Mouse (Mus musculus): ENCODE data around the gene Gm10320. TPM values are rescaled to one million over a fixed set of nuclear protein-coding genes. Genes with fewer than 3 reads are reported as not detected.

Gm10320 gene
- total RNA-seq, 4 experiments from 2014 or later: not detected

DNA sequence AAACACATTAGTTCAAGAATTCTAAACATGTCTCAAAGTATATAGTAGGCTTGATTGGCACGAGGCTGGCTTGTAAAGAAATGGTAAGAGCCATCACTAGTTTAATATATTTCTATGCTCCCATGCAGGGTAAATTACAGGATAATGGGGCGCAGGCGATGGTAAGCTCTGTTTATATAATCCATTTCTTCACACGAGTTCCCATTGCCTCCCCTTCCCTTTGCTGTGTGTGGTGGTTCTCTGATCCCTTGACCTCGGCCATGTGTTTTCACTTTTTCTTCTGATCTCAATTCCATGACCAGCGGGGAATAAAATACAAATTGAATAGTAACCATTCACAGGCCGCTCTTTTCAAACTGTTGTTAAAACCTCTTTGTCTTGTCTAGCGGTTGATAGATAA is 11.8 kb upstream of the Gm10320 start:
- DNase-seq (ENCODE audit: low spot score in 2 of 2): no peak

DNA sequence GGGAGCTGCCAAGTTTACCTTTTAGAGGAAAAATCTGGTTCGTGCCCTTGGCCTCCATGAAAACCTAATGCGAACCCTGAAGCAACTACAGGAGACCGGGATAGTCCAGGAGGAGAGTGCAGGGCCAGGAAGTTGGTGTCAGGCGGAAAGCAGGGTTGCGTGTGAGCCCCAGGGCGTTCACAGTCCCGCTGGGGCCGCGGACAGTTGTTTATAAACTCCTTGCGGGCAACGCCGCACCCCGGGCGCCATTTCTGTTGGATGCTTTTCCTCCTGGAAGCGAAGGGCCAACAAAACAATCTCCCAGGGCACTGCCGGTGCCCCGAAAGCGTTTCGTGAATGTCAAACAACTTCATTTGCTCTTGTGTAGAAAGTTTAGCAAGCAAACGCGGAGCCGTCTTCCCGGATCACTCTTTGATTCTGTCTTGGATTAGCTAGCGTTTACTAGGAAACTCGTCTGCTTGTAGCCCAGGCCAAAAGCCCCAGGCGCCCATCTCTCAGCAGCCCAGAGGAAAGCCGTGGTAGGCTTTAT is 11.1 kb upstream of the Gm10320 start:
- DNase-seq (ENCODE audit: low spot score in 2 of 2): no peak

DNA sequence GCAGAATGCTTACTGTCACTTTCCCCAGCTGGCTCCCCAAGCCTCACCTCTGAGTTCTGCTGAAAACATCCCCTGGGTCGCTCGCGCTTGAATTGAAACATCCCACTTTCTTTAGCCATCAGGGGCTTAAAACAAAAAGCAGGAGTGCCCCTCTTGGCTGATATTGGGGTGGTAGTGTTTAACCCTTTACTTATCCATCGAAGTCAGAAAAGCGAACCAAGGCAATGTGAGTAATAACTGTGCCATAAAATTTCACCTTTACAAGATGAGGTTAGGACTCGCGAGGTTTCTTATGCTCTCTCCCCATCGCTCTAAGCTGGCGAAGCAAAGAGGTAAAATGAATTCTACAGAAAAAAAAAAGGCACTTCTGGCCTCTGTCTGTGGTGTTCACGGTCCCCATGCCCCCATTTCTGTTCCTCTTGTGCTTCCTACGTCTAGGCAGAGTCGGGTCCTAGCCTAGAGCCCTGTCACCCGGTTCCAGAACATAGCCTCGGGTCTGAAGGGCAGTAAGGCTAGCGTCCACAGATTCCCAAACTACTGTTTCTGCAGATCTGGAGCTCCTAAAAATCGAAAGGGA is 10.5 kb upstream of the Gm10320 start:
- DNase-seq (ENCODE audit: low spot score in 2 of 2): no peak

DNA sequence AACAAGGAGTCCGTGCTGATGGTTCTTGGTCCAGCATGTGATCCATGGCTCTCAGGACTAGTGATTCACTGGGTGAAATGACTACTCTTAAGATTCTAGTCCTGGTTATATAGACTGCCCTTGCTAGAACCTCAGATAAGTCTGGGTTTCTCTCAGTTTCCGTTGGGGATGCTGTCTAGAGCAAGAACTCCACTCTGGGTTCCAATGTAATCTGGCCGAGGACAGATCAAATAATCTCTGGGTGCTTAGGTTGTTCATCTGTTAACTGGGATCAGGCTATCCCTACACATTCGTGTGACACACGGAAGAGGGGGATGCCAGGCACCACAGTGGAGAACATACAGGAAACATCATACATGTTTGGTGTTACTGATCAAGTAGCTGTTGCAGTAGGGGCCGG is 9.5 kb upstream of the Gm10320 start:
- no peak for DNase-seq (ENCODE audit: low spot score in 2 of 2)

DNA sequence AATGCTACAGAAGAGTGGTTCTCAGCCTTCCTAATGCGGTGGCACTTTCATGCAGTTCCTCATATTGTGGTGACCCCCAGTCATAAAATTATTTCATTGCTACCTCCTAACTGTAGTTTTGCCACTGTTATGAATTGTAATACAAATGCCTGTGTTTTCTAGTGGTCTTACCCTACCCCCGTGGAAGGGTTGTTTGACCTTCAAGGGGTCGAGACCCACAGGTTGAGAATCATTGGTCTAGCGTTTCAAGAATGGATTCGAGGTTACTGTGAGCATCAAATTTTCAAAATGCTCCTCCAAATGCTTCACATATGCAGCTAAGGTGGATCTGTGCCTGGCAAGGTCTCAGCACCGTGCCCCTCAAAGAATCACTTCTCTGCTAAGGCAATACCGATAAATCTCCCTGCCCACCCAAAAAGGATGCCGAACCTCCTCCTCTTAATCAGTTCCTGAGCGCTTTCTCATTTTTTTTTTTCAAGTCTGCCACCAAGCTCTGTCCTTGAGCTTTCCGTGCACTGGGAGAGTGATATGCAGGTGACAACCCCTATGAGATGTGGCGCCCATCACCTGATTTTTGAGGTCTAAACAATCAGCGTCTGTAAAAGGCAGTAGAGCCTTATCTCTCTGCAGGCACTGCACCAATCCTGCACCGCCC is 8.8 kb upstream of the Gm10320 start:
- DNase-seq (ENCODE audit: low spot score in 2 of 2): no peak

DNA sequence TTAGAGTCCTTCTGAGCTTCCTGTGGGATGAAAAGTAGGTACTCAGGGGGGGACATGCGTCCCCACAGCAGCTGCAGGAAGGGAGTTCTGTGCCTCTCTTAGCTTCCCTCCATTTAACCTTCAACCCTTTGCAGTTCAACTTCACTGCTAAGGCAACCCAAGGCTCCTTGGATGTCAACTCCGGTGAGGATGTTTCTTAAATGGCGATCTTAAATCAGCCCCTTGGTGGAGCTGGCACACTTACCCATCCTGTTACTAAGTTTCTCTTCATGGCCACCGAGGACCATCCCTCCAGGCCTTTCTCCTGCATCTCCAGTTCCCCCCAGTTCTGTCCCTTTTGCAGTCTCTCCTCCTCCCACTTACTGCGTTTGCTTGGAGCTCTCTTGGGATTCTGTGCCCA is 6.8 kb upstream of the Gm10320 start:
- no peak for DNase-seq (ENCODE audit: low spot score in 2 of 2)

DNA sequence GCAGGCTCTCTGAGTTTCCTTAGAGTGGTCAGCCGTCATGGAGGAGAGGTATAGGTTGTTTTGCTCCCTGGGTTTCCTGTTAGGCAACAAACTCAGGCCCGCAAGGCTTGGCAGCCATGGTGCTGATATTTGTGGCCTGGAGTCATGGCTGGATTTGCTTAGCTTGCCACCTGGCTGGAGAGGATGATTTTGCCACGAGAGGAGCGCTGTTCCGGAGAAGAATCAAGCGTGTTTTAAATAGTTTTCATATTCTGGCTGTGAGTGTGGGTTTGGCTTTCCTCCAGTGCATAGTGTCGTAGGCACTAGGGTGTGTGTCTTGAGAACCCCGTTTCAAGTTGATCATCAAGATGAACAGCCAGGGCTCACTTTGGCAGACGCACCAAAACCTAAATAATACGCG is 6.3 kb upstream of the Gm10320 start:
- no peak for DNase-seq (ENCODE audit: low spot score in 2 of 2)

DNA sequence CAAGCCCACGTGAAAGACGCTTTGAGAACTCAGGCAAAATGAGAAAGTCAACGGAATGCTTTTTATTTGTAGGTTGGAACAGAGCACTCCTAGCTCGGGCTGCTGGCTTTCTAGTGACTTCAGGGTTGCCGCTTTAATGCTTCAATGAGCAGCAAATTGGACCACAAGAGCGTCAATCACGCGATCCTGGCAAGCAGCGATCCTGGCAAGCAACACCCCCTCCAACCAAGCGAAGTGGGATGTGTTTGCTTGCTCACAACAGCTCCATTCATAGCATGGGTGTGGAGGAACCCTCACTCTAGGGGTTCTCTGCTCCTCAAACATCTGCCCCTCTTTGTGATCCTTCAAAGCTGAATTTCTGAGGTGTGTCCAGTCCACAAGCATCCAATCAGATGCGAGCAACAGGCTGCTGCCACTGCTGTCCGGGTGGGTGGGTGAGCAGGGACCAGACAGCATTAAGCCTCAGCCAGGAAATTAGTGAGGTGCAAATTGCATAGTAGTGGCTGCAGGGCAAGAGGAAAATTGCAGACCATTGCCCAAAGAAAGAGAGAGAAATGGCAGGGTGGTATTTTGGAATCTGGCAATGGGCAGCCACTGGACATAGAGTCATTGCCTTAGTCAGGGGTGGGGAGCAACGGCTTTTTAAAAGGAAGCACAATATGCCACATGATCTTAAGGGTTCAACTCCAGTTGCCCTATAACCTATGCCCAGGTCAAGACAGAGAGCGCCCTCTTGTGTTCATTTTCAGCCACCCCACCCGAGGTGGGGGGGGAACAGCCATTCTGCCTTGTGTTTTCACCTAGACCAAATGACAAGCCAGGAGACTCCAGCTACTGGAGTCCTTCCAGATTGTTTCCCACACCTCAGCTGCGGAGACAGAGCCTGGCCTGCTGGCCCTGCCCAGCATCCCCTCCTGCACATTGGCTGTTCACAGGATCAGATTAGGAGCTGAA is 5.4 kb upstream of the Gm10320 start:
- DNase-seq (ENCODE audit: low spot score in 2 of 2): no peak

DNA sequence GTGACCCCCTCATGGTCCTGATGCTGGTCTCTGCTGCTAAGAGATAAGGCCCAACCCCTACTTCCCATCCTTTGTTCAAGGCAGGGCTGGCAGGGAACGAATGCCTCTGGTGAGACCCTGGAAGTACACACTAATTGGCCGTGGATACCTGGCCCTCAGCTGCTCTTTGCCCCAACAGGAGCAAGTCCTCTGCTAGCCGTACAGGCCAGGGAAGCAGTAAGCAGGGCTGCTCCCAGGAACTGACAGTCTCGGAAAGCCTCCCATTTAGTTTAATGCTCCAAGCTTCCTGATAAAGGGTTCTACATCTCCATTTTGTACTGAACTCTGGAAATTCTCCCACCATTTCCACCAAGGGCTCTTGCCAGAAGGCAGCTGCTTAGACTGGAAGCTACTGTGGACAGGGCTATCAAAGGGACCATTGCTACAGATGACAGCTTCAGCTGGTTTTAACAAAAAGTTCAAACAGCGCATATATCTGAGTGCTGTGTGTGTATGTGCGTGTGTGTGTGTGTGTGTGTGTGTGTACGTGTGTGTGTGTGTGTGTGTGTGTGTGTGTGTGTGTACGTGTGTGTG is 2.8 kb upstream of the Gm10320 start:
- no peak for DNase-seq (ENCODE audit: low spot score in 2 of 2)

DNA sequence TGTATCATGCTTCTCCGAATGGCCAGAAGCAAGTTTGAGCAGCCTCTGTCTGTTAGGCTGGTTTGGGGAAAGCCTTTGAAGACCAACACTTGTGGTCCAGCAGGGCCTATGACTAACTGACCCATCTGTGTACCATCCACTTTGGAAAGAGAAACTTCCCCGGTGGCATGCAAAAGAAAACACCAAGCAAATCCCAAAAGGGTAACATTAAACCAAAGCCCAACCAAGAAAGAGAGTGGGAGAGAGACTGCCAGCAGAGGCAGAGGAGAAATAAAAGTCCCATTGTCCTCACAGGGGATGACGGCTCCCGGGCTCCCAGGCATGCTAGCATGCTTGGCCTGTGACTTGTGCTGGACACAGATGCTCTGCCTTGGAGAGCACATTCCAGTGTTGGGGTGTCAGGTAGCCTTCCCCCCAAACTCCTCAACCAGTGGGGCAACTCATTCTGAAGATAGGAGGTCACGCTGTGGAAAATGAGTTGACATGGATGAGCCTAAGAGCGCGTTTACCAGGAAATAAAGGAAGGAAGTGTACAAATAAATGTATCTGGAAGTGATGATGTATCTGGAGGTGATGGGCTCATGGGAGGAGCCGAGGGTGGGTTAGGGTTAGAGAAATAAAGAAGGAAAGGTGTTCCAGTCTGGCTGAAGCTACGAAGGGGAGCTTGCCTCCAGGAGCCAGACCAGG is 911 bp upstream of the Gm10320 start:
- DNase-seq (ENCODE audit: low spot score in 2 of 2): no peak

DNA sequence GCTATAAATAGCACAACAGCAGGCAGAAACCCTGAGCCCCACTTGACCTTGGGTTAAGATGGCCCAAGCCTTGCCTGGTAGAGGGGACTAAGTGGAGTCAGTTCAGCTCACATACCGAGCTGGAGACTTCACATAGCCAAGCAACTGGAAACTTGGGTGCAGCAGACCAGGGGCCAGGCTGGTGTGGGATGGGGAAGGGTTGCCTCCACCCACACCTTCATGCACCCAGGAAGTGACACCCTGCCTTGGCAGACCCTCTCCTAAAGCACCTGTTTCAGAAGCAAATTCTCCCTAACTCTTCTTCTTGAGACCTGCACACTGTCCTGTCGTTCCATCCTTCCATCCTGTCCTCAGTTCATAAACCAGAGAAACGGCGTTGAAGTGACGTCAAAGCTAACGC is 5.1 kb downstream of the Gm10320 start:
- DNase-seq (ENCODE audit: low spot score in 2 of 2): no peak

DNA sequence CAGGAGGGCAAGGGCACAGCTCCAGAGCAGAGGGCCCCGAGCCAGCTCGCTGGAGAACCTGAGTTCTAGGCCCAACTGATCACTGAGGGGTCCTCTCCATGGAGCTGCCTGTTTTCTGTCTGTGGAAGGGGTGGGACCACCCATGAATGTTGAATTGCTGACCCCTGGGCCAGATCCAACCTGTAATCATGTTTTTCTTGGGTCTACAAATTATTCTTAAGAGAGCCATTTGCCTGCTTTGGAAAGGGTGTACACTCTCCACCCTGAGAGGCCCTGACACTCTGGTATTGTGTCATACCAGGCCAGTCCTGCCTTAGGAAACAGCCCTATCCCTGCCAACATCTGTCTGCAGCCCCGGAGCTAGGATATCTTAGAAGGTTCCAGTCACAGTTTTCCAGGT is 5.6 kb downstream of the Gm10320 start:
- no peak for DNase-seq (ENCODE audit: low spot score in 2 of 2)

DNA sequence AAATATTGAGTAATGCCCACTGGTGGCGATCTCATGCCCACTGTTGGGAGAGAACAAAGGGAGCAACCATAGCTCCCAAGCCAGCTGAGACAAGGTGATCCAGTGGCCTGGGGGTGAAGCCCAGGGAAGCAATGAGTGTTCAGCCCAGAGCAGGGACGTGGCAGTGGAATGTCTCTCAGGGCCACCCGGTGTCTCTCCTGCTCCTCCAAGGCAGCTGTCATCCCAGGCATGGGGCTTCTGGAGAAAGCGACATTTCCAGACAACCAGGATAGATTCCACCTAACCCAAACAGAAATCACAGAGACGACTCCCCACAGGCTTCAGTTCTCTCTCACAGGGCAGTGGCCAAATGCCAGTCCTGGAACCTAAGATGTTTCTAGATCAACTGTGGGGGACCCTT is 6.4 kb downstream of the Gm10320 start:
- DNase-seq (ENCODE audit: low spot score in 2 of 2): no peak

DNA sequence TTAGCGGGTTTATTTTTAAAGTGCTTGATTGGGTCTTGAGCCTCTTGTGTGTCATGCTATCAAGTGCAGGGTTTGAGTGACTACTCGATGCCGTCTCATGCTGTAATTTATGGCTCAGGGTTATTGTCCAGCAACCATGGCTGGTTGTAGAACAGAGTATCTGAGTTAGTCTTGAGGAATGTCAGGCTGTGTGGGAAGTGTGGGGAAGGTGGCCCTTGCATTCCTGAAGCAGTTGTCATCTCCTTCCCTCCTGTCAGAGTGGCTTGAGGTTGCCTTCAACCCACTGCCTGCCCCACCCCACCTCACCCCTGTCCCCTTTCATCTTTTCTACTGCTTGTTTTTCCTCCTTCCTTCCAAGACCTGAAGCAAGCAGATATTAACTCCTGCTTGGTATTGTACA is 13.8 kb downstream of the Gm10320 start:
- no peak for DNase-seq (ENCODE audit: low spot score in 2 of 2)

DNA sequence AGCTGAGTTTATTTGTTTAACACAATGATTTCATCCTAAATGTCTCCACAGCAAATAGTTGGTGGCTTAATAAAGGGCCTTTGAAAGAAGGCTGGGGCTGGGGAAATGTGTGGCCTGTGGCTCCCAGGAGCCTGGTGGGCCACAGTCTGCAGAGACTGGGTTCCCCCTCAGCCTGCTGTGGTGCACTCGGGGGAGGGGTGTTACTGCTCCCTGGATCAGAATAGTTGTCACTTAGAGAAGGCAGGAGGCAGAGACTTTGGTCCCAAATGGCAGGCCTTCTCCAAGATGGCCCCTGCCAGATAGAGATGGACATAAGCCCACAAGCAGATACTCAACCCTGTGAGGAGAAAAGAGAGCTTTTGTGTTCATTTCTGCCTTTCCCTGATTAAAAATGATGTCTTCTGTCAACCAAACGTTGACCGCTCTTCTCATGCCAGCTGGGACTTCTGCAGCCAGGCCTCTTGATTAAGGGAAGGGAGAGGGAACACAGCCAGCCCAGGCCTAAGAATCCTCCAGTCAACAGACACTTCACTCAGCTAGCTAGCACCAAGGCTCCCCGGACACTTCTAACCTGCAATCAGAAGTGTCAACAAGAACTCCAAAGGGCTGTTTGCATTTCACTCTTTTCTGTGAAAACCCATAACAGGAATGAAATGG is 14.8 kb downstream of the Gm10320 start:
- DNase-seq (ENCODE audit: low spot score in 2 of 2): no peak

DNA sequence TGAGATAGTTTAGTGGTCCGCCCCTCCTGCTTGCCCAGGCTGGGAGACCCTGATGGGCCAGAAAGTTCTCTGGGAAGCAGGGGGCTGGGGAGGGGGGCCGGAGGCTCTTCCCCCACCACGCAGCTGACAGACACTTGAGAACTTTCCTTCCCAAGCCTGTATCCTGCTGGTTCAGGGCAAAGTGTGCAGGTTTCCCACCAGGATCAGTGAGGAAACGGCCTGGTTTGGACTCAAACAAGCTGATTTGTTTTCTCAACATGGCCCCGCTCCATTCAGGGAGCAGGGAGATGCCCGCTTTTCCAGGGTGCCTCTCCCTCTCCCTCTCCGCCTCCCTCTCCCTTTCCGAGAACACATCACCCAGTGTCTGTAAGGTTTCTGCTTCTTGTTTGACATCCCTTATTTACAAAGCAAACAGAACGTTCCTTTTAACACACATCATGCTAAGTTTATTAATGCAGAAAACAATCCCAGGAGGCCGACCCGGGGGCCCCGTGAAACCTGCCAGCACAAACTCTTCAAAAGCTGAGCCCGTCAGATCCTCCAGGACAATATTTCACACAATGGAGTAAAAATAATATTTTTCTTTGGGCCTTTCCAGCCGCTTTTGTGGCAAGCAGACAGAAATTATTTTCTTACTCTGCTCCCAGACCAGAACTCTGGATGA is 15.5 kb downstream of the Gm10320 start:
- no peak for DNase-seq (ENCODE audit: low spot score in 2 of 2)

DNA sequence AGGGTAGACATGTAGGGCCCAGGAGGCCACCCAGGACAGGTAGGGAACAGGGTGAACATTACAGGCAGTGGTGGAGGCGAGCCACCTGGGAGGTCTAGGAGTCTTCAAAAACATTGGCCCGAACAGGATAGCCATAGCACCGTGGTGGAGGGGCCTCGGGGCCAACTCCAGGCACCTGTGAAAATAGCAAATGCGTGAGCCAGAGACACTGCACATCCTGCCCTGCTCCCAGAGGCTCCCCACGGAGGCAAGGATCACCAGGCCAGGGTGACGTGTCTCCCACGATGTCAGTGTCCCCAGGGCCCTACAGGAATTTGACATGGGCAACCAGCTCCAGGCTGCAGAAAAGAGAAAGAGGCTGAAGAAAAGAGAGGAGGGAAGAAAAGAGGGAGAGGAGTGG is 16.1 kb downstream of the Gm10320 start:
- DNase-seq (ENCODE audit: low spot score in 2 of 2): no peak

DNA sequence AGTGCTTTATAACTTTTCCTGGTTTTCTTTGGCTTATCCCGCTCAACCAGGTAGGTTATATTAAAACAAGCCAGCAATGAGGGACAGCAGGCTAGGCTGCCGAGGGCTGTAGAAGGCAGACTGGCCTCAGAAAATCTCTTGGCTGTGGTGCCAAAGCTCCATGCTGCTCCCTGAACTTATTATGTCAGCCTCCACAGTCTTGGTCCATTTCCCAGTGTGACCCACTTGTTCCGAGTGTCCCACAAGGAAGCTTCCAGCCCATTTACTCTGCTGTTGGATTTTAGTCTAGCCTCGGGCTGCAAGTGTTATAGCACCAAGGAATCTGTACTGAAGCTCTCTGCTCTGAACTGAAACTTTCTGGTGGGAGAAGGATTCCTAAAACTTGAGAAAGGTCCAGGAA is 18.8 kb downstream of the Gm10320 start:
- no peak for DNase-seq (ENCODE audit: low spot score in 2 of 2)

DNA sequence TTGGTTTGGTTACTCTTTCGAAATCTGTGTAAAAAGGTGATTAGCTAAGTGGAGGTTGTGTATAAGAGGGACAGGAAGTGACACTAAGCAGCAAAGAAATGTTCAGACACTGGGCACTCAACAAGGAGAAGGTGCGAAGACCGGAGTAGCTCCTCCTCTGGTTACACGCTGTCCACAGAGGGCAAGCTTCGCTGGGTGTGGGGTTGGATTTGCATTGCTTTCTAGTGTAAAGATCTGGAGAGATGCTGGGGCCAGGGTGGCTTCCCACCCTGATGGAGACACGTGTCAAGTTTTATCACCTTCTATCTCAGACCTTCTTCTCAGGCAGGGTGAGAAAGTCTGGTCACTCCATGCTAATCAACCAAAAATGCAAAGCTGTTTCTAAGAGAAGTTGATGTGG is 20.0 kb downstream of the Gm10320 start:
- DNase-seq (ENCODE audit: low spot score in 2 of 2): no peak

DNA sequence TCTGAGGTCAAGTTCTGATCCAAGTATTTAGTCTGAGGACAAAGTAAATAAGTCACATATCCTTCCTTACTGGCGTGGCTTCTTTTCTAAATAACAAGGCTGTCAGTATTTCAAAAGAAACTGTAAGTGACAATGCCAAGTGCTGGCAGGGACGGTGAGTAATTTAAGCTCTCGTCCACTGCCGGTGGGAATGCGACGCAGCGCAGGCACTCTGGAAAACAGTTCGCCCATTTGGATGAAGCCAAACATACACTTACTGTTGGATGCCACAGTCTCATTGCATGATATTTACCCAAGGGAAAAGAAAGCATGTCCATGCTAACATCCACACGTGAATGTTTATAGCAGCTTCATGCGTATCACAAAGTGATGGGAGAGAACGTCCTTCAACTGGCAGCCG is 21.5 kb downstream of the Gm10320 start:
- no peak for DNase-seq (ENCODE audit: low spot score in 2 of 2)
